Mouse (Mus musculus): ENCODE results near the gene Kmt2e.

- TF ChIP-seq CTCF (IDR thresholded peaks at IDR 0.05; ENCODE audit: control insufficient read depth, insufficient read depth, insufficient replicate concordance, low read depth, low read length) (no peak), POLR2A (IDR thresholded peaks at IDR 0.05; ENCODE audit: control insufficient read depth, low read depth, low read length) (no peak)
These were observed 6.7 kb upstream of the Kmt2e start for GRCm38 (mm10) chr5:23427501-23427900.
